Mouse (Mus musculus) bone marrow macrophage, adult 2 months (primary cell): Measurements from ENCODE around the gene Gm5460.

ENCODE experiments used
- CTCF ChIP-seq: IDR thresholded peaks from 2 replicates; pipeline ENCODE4 v1.5.1; 2012; ENCODE audit warnings: low read depth, mild to moderate bottlenecking, low read length, moderate library complexity
- POLR2A ChIP-seq: IDR thresholded peaks from 2 replicates; pipeline ENCODE4 v1.6.1; 2012; ENCODE audit warnings: mild to moderate bottlenecking, low read depth, low read length, borderline replicate concordance

GRCm38 (mm10) chr14:33989201-33989600 is 27.4 kb upstream of the Gm5460 start:
- TF ChIP-seq CTCF: no peak
- no peak for TF ChIP-seq POLR2A
